Comparison of ENCODE assay signal across 8 mouse cellular contexts in the genomic region with DNA sequence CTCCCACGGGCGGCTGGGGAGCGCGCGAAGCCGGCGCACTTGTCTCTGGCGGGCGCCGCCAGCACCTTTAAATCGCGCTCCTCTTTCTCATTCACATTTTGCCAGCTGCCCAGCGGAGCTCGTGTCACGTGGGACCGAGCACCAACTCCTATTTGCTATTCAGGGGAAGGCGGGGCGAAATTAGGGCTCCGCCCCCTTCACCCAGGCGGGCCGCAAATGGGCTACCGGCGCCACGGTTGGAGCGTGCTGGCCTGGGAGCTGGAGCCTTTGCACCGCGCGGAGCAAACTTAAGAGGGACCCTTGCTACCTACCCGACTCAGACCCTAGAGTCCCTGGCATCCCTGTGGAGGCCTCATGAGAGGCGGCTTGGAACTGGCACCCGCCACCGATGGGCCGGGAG. TPM values are rescaled to one million over a fixed set of nuclear protein-coding genes. Genes with fewer than 3 reads are reported as not detected.
DNase-seq lines count a peak whose midpoint lies in the region; ATAC-seq and TF ChIP-seq lines count a peak whose summit lies in the region.

TSS of gene Gbx2 (minus strand) at position 60 of the 400 bp plus-strand sequence.

- H3K9me3 ChIP-seq in heart, embryonic 13.5 days: no peaks in the 10 kb centered on the region
- H3K9me3 ChIP-seq in megakaryocyte, embryonic 14.5 days: no peaks in the 10 kb centered on the region

- no peak for TF ChIP-seq CTCF in bone marrow macrophage, adult 2 months (IDR thresholded peaks at IDR 0.05; ENCODE audit: low read depth, low read length)

- no peak for TF ChIP-seq POLR2A in bone marrow macrophage, adult 2 months (IDR thresholded peaks at IDR 0.05; ENCODE audit: borderline replicate concordance, low read depth, low read length)

- under 1% methylated on average over 33 of the region's 33 CpGs for WGBS in heart, embryonic 13.5 days

- no peaks in the 10 kb centered on the region; the same call in 1 of the 2 replicates for H3K4me1 ChIP-seq in bone marrow macrophage, adult 2 months (ENCODE audit: control insufficient read depth, insufficient read depth, low read length)
- H3K4me1 ChIP-seq in heart, embryonic 13.5 days: peaks cover 37% of the 10 kb centered on the region
- H3K4me1 ChIP-seq in megakaryocyte, embryonic 14.5 days: peaks cover 63% of the 10 kb centered on the region

- ATAC-seq in heart, embryonic 13.5 days (ENCODE audit: extremely low read depth, insufficient number of reproducible peaks, low FRiP score, low TSS enrichment): 0 out of 2 replicates have a peak, but pooled peaks have one; percentile 25

- H3K4me3 ChIP-seq in bone marrow macrophage, adult 2 months (ENCODE audit: insufficient read depth, low read length): peak within 1 kb of the TSS; percentile 63
- H3K4me3 ChIP-seq in heart, embryonic 13.5 days: peak within 1 kb of the TSS; percentile 58
- H3K4me3 ChIP-seq in megakaryocyte, embryonic 14.5 days (replicated peaks): peak within 1 kb of the TSS; percentile 97

- no peaks in the 10 kb centered on the region for H3K36me3 ChIP-seq in heart, embryonic 13.5 days
- peaks cover 82% of the 10 kb centered on the region for H3K36me3 ChIP-seq in megakaryocyte, embryonic 14.5 days (replicated peaks; ENCODE audit: low read length)

- DNase-seq in Muller cell, postnatal 12 days (ENCODE audit: inconsistent ontology term): peak; percentile 72
- DNase-seq in kidney, postnatal 10 days: peak; percentile 81
- DNase-seq in testis, postnatal 14 days (ENCODE audit: low spot score): peak; percentile 82
- no peak for DNase-seq in MN1 (ENCODE audit: low spot score)
- DNase-seq in frontal cortex, adult 2 months (ENCODE audit: extremely low spot score in 1 of 2, low spot score in 1 of 2): no peak

- no peak within 1 kb of the TSS for H3K27ac ChIP-seq in bone marrow macrophage, adult 2 months (ENCODE audit: insufficient read depth, low read depth, low read length)
- no peak within 1 kb of the TSS for H3K27ac ChIP-seq in heart, embryonic 13.5 days (replicated peaks)

- peaks cover 99% of the 10 kb centered on the region for H3K27me3 ChIP-seq in heart, embryonic 13.5 days (replicated peaks)
- H3K27me3 ChIP-seq in megakaryocyte, embryonic 14.5 days (replicated peaks): no peaks in the 10 kb centered on the region

- peak within 1 kb of the TSS; percentile 66 for H3K9ac ChIP-seq in heart, embryonic 13.5 days

- H3K4me2 ChIP-seq in heart, embryonic 13.5 days: peak within 1 kb of the TSS; percentile 86

RNA-seq across cellular contexts. Expression of gene Gbx2, which starts in this region (rescaled TPM):
- polyA plus RNA-seq in bone marrow macrophage, adult 2 months (2012; ENCODE audit: insufficient read depth, insufficient read length, missing spikeins): not detected in 2 replicates
- 0.13 and 0.29 TPM in 2 replicates for polyA plus RNA-seq in heart, embryonic 13.5 days (2015; fragmentation: Nextera tagmentation; extraction: Ambion mirVana)
- 68.4 and 75.9 TPM in 2 replicates for polyA plus RNA-seq in megakaryocyte, embryonic 14.5 days (2012; ENCODE audit: insufficient read depth, low replicate concordance)
- 0.06 TPM in 1 of 2 replicates, not detected in the other for polyA plus RNA-seq in frontal cortex, adult 2 months (2012; rRNA removed)

Comparison
In these comparisons a context has a peak if more than half of its experiments do, and no peak if none do; other contexts are left out.
1. RNA of gene Gbx2 (polyA plus RNA-seq): 68.4 to 75.9 TPM in megakaryocyte, embryonic 14.5 days; 0.13 to 0.29 TPM in heart, embryonic 13.5 days, not detected in bone marrow macrophage, adult 2 months and 0.06 TPM in frontal cortex, adult 2 months; every median in the first group is over 10 times any median in the second.
2. Peak in ATAC-seq, H3K4me3 ChIP-seq, H3K9ac ChIP-seq and H3K4me2 ChIP-seq in heart, embryonic 13.5 days; RNA of the gene not detected or under 1 TPM.
3. DNase-seq: peak in Muller cell, postnatal 12 days (single experiment), kidney, postnatal 10 days (single experiment) and testis, postnatal 14 days (single experiment); none in MN1 (single experiment) and frontal cortex, adult 2 months (0 of 2).
4. Peak in every context shown above with its lines, with median percentiles within 50 percentile points of each other: H3K4me3 ChIP-seq.